Mouse (Mus musculus): ENCODE measurements around the gene Crebbp. TPM values are rescaled to one million over a fixed set of nuclear protein-coding genes. Genes with fewer than 3 reads are reported as not detected.
"Not testable (repeated sequence)": the region's sequence is repeated elsewhere in the genome, so short reads cannot be mapped to it uniquely, and the experiment has no call there.

The Crebbp gene
- total RNA-seq, 2 experiments from 2014 or later, result 39.3 to 40.0 TPM

- no peak for DNase-seq
Measured at GRCm38 (mm10) chr16:4153121-4153520, 60.7 kb downstream of the Crebbp start.

DNA sequence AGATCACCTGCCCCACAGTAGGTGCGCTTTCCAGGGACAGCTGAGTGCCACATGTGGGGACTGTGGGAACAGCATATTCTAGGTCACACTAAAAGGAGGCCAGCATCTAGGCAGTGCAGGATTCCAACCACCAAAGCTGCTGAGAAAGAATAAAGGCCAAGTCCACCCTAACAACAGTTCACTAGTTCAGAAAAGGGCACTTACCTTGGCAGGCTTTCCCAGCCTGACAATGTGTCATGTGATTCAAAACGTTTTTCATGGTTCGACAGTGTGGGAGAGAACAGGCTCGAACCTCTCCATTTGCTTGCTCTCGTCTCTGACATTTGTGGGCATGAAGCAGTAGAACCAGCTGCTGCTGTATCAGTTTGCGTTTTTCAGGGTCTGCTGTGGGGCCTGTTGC lies 75.3 kb downstream of the Crebbp start:
- no peak for DNase-seq

DNA sequence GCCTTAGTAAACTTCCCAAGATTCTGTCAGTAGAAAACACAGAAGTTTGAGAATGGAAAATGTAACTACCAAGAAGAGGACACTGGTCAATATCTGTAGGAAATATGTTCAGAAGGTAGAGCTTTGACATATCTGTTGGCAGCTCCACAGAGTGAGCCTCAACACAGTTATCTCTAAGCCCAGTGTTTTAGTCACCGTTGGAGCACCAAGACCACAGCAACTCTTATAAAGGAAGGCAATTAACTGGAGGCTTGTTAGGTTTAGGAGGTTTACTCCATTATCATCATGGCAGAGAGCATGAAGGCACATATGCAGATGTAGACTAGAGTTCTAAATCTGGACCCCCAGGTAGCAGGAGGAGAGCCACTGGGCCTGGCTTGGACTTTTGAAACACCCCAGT lies 80.0 kb downstream of the Crebbp start:
- no peak for DNase-seq

DNA sequence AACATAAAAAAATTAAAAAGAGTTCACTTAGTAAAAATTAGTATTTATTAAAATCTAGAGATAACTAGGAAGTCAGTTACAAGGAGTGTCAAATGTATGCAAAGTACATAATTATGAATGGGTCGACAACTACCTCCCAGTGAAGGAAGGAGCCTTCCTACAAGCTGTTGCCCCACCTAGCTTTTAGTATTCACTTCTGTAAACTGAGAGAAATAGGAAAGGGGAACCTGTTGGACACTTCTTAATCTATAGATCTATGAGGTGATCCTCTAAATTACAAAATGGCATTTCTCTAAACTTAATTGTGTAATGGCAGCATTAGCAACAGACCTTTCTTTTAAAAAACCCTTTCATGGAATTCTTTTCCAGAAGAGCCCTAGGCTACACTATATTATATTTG lies 84.9 kb downstream of the Crebbp start:
- DNase-seq, result no peak

DNA sequence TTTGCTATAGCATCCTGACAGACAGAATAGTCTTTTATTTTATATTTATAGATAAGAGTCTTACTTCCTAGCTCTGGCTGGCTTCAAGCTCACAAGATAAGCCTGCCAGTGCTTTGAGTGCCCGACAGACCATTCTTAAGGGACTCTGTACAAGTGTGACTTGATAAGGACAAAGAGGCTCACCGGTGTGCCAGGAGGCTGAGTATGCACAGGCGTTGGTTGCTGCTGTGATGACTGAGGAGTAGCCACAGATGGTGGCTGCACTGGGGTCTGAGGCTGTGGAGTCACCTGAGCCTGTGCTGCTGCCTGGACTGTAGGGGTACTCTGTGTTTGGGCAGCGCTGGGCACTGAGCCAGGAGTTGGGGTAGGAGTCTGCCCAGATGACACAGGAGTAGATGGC lies 96.7 kb downstream of the Crebbp start:
- peak in 1 of 2 experiments; percentile 14 for DNase-seq

DNA sequence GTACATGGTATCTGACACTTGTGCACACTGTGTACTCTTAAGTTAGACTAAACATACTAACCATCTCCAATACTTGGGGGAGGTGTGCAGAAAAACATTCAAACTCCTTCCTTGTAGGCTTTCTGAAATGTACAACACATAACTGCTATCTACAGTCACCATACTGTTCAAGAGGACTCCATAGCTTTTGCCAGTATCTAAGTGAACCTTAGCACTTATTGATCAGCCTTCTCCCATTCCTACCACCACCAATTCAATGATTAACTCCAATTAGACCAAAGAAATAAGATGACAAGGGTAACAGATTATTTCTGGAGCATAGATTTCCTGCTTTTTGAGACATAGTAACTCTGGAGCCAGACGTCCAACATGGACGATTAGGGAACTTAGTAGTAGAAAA lies 113.4 kb downstream of the Crebbp start:
- DNase-seq, result no peak

GRCm38 (mm10) chr16:4097521-4097920 lies 116.3 kb downstream of the Crebbp start:
- no peak for DNase-seq

- DNase-seq, result no peak
Measured at GRCm38 (mm10) chr16:4096898-4097297, 116.9 kb downstream of the Crebbp start.

GRCm38 (mm10) chr16:4096141-4096540 lies 117.7 kb downstream of the Crebbp start:
- DNase-seq, result no peak

DNA sequence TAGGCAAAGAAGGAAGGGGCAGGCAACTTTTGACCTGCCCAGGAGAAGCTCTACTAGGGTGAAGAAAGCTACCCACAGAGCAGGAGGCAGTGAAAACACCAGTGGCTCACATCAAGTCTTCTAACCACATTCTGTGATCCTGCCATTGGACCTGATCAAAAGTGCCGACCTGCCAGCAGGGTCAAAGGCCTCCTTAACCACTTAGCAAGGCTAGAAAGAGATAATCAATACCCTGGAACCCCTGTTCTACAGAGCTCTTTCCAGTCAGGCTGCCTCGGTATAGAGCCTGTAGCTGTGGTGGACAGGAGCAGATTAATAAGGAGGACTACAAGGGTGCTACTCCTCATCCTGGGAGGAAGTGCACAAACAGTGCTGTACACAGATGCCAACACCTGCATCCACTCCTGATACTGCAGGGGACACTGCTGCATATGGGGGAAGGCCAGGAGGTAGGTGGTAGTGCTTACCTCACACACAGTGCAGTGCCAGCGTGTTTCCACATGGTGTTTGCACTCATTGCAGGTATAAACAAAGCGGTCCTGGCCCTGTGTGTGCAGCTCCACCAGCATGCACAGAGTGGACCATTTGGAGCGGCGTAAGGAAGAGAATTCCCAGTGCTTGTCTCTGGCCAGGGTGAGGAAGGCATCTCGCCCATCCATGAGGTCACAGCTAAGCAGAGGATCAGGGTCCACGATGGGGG lies 126.4 kb downstream of the Crebbp start:
- no peak for DNase-seq

GRCm38 (mm10) chr16:4085851-4086387 lies 127.9 kb downstream of the Crebbp start:
- no peak for DNase-seq

GRCm38 (mm10) chr16:4085051-4085450 lies 128.7 kb downstream of the Crebbp start:
- DNase-seq, result no peak

- not testable (repeated sequence) for DNase-seq
Measured at GRCm38 (mm10) chr16:4080419-4080818, 133.4 kb downstream of the Crebbp start.

GRCm38 (mm10) chr16:4079656-4080055 lies 134.1 kb downstream of the Crebbp start:
- DNase-seq, result peak; percentile 14 to 44

DNA sequence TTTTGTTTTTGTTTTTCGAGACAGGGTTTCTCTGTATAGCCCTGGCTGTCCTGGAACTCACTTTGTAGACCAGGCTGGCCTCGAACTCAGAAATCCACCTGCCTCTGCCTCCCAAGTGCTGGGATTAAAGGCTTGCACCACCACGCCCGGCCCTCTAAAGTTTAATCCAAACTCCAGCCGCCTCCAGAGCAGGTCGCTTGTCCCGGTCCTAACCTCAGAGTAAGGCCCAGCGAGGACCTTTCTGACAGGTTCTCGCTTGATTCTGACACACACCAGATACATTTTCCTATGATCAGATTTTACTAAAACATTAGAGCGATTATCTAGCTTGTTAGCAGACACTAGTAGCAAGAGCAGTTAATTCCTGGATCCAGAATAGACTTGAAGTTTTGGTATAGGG lies 135.5 kb downstream of the Crebbp start:
- DNase-seq, result peak in 1 of 2 experiments; percentile 18

- peak; percentile 94 to 98 for DNase-seq
Measured at GRCm38 (mm10) chr16:4077384-4078061, 136.3 kb downstream of the Crebbp start, which contains the start of gene Trap1. TSS of gene Trap1 (minus strand) at chr16:4077827.

GRCm38 (mm10) chr16:4074836-4075235 lies 139.0 kb downstream of the Crebbp start:
- no peak for DNase-seq

- DNase-seq, result no peak
Measured at GRCm38 (mm10) chr16:4074297-4074696, 139.5 kb downstream of the Crebbp start.

- DNase-seq, result peak; percentile 52 to 71
Measured at GRCm38 (mm10) chr16:4068588-4068987, 145.2 kb downstream of the Crebbp start.

DNA sequence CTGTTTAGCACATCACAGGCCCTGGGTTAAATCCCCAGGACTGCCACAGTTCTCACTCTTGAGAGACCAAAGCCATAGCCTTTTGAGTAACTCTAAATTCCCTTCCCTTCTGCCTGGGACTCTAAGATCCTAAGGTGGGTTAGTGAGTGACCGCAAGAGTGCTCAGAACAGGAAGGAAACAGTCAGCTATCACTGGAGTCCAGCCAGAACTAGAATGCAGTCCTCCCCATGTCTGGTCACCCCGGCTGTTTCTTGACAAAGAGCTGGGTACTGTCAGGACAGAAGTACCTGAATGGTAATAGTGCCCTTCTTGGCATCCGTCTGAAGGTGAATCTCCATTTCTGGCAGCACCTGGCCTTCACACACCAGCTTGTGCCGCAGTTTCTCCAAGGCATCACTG lies 148.9 kb downstream of the Crebbp start:
- DNase-seq, result no peak

- DNase-seq, result no peak
Measured at GRCm38 (mm10) chr16:4053811-4054210, 160.0 kb downstream of the Crebbp start.

DNA sequence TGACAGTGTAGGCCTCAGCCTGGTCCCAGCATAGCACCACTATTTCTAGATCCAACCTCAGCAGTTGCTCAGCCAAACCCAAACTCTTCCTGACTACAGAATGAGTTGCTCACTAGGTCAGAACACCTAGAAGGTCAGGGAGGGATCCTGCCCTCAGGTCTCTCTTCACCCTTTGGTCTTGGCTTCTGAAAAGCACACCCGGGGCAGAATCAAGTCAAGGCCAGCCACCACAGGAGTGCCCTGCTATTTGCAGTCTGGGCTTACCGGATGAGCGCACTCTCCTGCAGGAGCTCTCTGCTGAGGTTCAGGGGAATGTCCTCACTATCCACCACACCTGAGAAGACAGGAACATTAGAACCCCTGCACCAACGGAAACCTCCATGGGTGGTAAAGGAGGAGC lies 161.2 kb downstream of the Crebbp start:
- DNase-seq, result no peak

DNA sequence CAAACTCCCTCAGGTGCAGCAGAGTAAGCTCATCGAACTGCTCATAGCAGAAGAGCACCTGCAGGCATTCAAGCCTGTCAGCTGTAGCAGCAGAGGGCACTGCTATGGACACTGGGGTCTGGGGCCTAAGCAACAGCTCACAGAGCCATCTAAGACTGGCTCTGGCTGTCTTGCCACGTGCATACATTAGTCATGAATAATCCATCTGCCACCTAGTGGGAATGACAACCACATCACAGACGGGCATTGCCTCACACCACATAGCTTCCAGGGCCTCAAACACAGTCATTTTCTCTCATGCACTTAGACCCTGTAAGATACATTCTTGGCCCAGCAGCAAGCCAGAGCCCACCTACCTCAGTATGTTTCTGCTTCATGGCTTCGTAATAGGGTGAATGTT lies 168.3 kb downstream of the Crebbp start:
- no peak for DNase-seq

DNA sequence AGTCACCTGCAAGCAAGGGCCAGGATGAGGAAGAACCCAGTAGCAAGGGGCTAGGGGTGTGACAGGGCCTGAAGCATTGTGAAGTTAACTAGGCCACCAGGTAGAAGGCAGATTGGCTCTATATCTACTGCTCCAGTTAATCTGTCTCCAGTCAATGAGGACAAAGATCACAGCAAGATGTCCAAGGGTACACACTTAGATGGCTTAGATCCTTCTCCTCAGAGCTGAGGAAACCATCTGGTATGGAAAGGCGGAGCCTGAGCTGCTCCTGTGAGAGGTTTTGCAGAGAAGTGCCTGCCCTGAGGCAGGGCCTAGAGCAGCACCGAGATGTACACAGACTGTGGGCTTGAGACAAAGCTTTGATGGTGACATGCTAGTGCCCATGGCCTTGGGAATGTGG lies 169.7 kb downstream of the Crebbp start:
- DNase-seq, result no peak

Measured in heart, adult 18-20 months (tissue).